9 mouse cellular contexts compared by ENCODE assay signal in the genomic region with DNA sequence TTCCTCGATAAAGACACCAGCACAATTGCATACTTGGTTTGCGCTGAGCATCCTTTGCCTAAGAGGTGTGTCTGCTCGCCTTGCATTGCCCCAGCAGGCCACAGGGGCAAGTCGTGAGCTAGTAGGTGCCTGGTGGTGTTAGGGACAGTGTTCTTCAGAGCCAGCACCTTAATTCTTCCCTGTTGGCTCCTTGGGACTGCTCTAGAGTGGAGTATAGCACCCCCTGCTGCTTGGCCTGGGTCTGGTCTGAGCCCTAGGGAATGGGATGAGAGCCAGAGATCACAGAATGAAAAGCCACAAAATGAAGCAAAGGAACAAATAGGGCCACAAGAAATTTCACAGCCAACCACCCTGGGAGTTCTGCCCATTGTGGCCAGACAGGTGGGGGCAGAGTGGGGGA. TPM values are rescaled to one million over a fixed set of nuclear protein-coding genes. Genes with fewer than 3 reads are reported as not detected.
DNase-seq lines count a peak whose midpoint lies in the region; ATAC-seq and TF ChIP-seq lines count a peak whose summit lies in the region.
"Had no signal": no experiment of that assay in that cellular context is flagged by ENCODE, and none has a peak within 500 bp of the region (broad histone marks: within the 10 kb centered on the region; RNA-seq: fewer than 3 reads in every experiment).

No protein-coding gene starts in this region.

- H3K4me3 ChIP-seq in kidney, postnatal 0 days (replicated peaks; ENCODE audit: low read depth, low read length), result no peak overlapping the region
- no peak overlapping the region for H3K4me3 ChIP-seq in liver, embryonic 16.5 days (ENCODE audit: low read depth, low read length)
- H3K4me3 ChIP-seq in forebrain, embryonic 11.5 days (ENCODE audit: low read depth, low read length), result no peak overlapping the region
- H3K4me3 ChIP-seq: heart, embryonic 15.5 days had no signal

- 0 out of 2 replicates have a peak, but pooled peaks cover 10% of the 10 kb centered on the region for H3K4me1 ChIP-seq in kidney, postnatal 0 days (replicated peaks; ENCODE audit: insufficient read depth, low read length)
- H3K4me1 ChIP-seq in liver, embryonic 16.5 days (ENCODE audit: control insufficient read depth, low read depth, low read length), result peaks cover 8% of the 10 kb centered on the region
- 0 out of 2 replicates have a peak, but pooled peaks cover 2% of the 10 kb centered on the region for H3K4me1 ChIP-seq in forebrain, embryonic 11.5 days (replicated peaks; ENCODE audit: control insufficient read depth, insufficient read depth, low read length)

- peak; percentile 80 for ATAC-seq in kidney, postnatal 0 days (replicated peaks; ENCODE audit: low FRiP score, low read depth)
- ATAC-seq in liver, embryonic 16.5 days (ENCODE audit: low read depth), result peak; percentile 41; the same call in 1 of the 2 replicates
- ATAC-seq in forebrain, embryonic 11.5 days (replicated peaks; ENCODE audit: low FRiP score), result no peak

- WGBS in kidney, postnatal 0 days, result 61% methylated on average over 4 of the region's 4 CpGs
- 59% methylated on average over 4 of the region's 4 CpGs for WGBS in liver, embryonic 16.5 days (ENCODE audit: insufficient replicate concordance)
- WGBS in forebrain, embryonic 11.5 days, result 49% methylated on average over 4 of the region's 4 CpGs

- H3K27me3 ChIP-seq in kidney, postnatal 0 days (ENCODE audit: insufficient read depth, low read length), result no peaks in the 10 kb centered on the region
- no peaks in the 10 kb centered on the region for H3K27me3 ChIP-seq in liver, embryonic 16.5 days (ENCODE audit: control insufficient read depth, insufficient read depth, low read depth, low read length)
- H3K27me3 ChIP-seq in forebrain, embryonic 11.5 days (ENCODE audit: control insufficient read depth, insufficient read depth, low read length), result no peaks in the 10 kb centered on the region
- H3K27me3 ChIP-seq: heart, embryonic 15.5 days had no signal

- TF ChIP-seq CTCF in kidney, postnatal 0 days (IDR thresholded peaks at IDR 0.05; ENCODE audit: low read depth), result peak; percentile 84

- no peaks in the 10 kb centered on the region for H3K9me3 ChIP-seq in kidney, postnatal 0 days (replicated peaks; ENCODE audit: low read length)
- H3K9me3 ChIP-seq in liver, embryonic 16.5 days (replicated peaks; ENCODE audit: control insufficient read depth, low read length), result no peaks in the 10 kb centered on the region
- no peaks in the 10 kb centered on the region for H3K9me3 ChIP-seq in forebrain, embryonic 11.5 days (ENCODE audit: control insufficient read depth, low read length)
- H3K9me3 ChIP-seq: heart, embryonic 15.5 days had no signal

- no peak overlapping the region for H3K4me2 ChIP-seq in kidney, postnatal 0 days (ENCODE audit: low read length)
- no peak overlapping the region for H3K4me2 ChIP-seq in liver, embryonic 16.5 days (ENCODE audit: low read depth, low read length)
- H3K4me2 ChIP-seq in forebrain, embryonic 11.5 days (ENCODE audit: low read depth, low read length, severe bottlenecking), result no peak overlapping the region
- H3K4me2 ChIP-seq: heart, embryonic 15.5 days had no signal

- peak; percentile 70 for DNase-seq in CD4-positive helper T cell, adult 2 months (ENCODE audit: low read depth, low spot score)
- DNase-seq in Muller cell, postnatal 12 days (ENCODE audit: inconsistent ontology term), result peak; percentile 79
- peak; percentile 50 to 69 for DNase-seq in cerebellum, postnatal 14 days
- DNase-seq in heart, adult 8-10 months (ENCODE audit: low spot score), result peak; percentile 63
- peak; percentile 87 for DNase-seq in kidney, postnatal 0 days (ENCODE audit: low spot score)
- peak; percentile 66 for DNase-seq in right cerebral cortex, postnatal 14 days
- no peak for DNase-seq in forebrain, embryonic 11.5 days (ENCODE audit: low spot score)

- H3K36me3 ChIP-seq in kidney, postnatal 0 days (ENCODE audit: insufficient read depth, low read length), result no peaks in the 10 kb centered on the region
- H3K36me3 ChIP-seq in liver, embryonic 16.5 days (ENCODE audit: control insufficient read depth, insufficient read depth), result no peaks in the 10 kb centered on the region
- H3K36me3 ChIP-seq in forebrain, embryonic 11.5 days (ENCODE audit: control insufficient read depth, insufficient read depth, low read length), result no peaks in the 10 kb centered on the region
- H3K36me3 ChIP-seq: heart, embryonic 15.5 days had no signal

- H3K27ac ChIP-seq in kidney, postnatal 0 days, result no peak overlapping the region
- H3K27ac ChIP-seq in liver, embryonic 16.5 days (ENCODE audit: low read length), result no peak overlapping the region
- H3K27ac ChIP-seq in forebrain, embryonic 11.5 days (ENCODE audit: low read depth, low read length), result no peak overlapping the region
- H3K27ac ChIP-seq: heart, embryonic 15.5 days had no signal

- H3K9ac ChIP-seq in kidney, postnatal 0 days (ENCODE audit: low read depth, low read length), result no peak overlapping the region
- H3K9ac ChIP-seq in liver, embryonic 16.5 days (ENCODE audit: low read depth, low read length), result no peak overlapping the region
- no peak overlapping the region for H3K9ac ChIP-seq in forebrain, embryonic 11.5 days (ENCODE audit: low read length)
- H3K9ac ChIP-seq: heart, embryonic 15.5 days had no signal

RNA-seq across cellular contexts. Expression of gene Rmi2, which starts 11.6 kb away (rescaled TPM):
- under 1 TPM; 0.29 to 0.41 (median 0.32) TPM for total RNA-seq in heart, adult 8-10 months (2022)
- 1.6 and 2.5 TPM in 2 replicates for polyA plus RNA-seq in kidney, postnatal 0 days (2015; fragmentation: Nextera tagmentation; extraction: Ambion mirVana)
- 1.2 and 1.5 TPM in 2 replicates for polyA plus RNA-seq in liver, embryonic 16.5 days (2015; fragmentation: Nextera tagmentation; extraction: Ambion mirVana)
- polyA plus RNA-seq in forebrain, embryonic 11.5 days (2014; fragmentation: Nextera tagmentation; extraction: Ambion mirVana), result 4.9 and 5.0 TPM in 2 replicates

RNA-seq across cellular contexts. Expression of gene Gm11172, which starts 33.8 kb away (rescaled TPM):
- not detected for total RNA-seq in heart, adult 8-10 months (2022)
- polyA plus RNA-seq in kidney, postnatal 0 days (2015; fragmentation: Nextera tagmentation; extraction: Ambion mirVana), result not detected in 2 replicates
- polyA plus RNA-seq in liver, embryonic 16.5 days (2015; fragmentation: Nextera tagmentation; extraction: Ambion mirVana), result not detected in 2 replicates
- polyA plus RNA-seq in forebrain, embryonic 11.5 days (2014; fragmentation: Nextera tagmentation; extraction: Ambion mirVana), result not detected in 2 replicates
- polyA plus RNA-seq: heart, embryonic 15.5 days had no signal

RNA-seq across cellular contexts. Expression of gene Prm1, which starts 40.9 kb away (rescaled TPM):
- not detected for total RNA-seq in heart, adult 8-10 months (2022)
- polyA plus RNA-seq in kidney, postnatal 0 days (2015; fragmentation: Nextera tagmentation; extraction: Ambion mirVana), result not detected in 2 replicates
- polyA plus RNA-seq in liver, embryonic 16.5 days (2015; fragmentation: Nextera tagmentation; extraction: Ambion mirVana), result not detected in 2 replicates
- polyA plus RNA-seq in forebrain, embryonic 11.5 days (2014; fragmentation: Nextera tagmentation; extraction: Ambion mirVana), result not detected in 2 replicates

RNA-seq across cellular contexts. Expression of gene Prm2, which starts 50.6 kb away (rescaled TPM):
- total RNA-seq in heart, adult 8-10 months (2022), result not detected
- not detected in 2 replicates for polyA plus RNA-seq in kidney, postnatal 0 days (2015; fragmentation: Nextera tagmentation; extraction: Ambion mirVana)
- polyA plus RNA-seq in liver, embryonic 16.5 days (2015; fragmentation: Nextera tagmentation; extraction: Ambion mirVana), result not detected in 2 replicates
- not detected in 2 replicates for polyA plus RNA-seq in forebrain, embryonic 11.5 days (2014; fragmentation: Nextera tagmentation; extraction: Ambion mirVana)
- polyA plus RNA-seq: heart, embryonic 15.5 days had no signal

RNA-seq across cellular contexts. Expression of gene Prm3, which starts 55.8 kb away (rescaled TPM):
- not detected for total RNA-seq in heart, adult 8-10 months (2022)
- not detected in 2 replicates for polyA plus RNA-seq in kidney, postnatal 0 days (2015; fragmentation: Nextera tagmentation; extraction: Ambion mirVana)
- not detected in 2 replicates for polyA plus RNA-seq in liver, embryonic 16.5 days (2015; fragmentation: Nextera tagmentation; extraction: Ambion mirVana)
- polyA plus RNA-seq in forebrain, embryonic 11.5 days (2014; fragmentation: Nextera tagmentation; extraction: Ambion mirVana), result not detected in 2 replicates
- polyA plus RNA-seq: heart, embryonic 15.5 days had no signal
